Mouse (Mus musculus) urinary bladder, adult 18-20 months (tissue): ENCODE measurements at regions not wholly inside any gene's neighbourhood (a gene's known extent, or its start where the extent isn't known, plus 50 kb on each side); places are given as distances from the start of the nearest gene placed in this dataset.

Source experiments
- DNase-seq, 2 experiments: peaks; one replicate each; pipeline ENCODE4 v3.0.0; 2022; ENCODE audit warnings: low spot score in 2 of 2, mixed read lengths in 2 of 2

DNA sequence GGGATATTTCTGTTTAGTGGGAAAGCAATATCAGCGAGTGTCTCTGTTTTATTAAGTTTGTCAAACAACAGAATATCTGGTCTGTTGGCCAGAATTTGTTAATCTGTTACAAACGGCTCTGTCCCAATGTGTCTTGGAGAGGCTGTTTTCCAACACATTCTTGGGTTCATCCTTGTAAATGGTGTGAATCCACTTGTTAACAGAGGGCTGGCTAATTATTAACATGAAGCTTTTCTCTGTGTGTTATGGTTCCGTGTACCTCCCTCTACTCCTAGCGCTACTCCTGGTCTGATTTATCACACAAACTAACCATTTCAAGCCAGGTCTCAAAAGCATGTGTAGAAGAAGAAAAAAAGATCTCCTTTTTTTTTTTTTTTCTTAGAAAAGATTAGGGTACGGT, 60.4 kb downstream of the Pou3f3 start:
- no peak for DNase-seq

DNA sequence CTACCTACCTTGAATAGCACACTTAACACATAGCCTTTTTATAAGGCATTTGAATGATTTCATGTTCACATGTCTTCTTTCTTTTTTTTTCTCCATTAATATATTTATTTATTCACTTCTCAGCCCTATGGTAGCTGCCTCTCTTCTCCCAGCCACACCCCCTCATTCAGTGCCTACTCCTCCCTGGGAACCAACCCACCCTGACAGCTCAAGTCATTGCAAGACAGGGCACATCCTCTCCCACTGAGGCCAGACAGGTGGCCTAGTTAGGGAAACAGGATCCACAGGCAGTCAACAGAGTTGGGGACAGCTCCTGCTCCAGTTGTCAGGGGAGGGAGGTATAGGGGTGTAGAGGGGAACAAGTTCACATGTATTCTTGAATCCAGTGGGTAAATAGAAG, 60.9 kb downstream of the Pou3f3 start:
- DNase-seq = no peak

DNA sequence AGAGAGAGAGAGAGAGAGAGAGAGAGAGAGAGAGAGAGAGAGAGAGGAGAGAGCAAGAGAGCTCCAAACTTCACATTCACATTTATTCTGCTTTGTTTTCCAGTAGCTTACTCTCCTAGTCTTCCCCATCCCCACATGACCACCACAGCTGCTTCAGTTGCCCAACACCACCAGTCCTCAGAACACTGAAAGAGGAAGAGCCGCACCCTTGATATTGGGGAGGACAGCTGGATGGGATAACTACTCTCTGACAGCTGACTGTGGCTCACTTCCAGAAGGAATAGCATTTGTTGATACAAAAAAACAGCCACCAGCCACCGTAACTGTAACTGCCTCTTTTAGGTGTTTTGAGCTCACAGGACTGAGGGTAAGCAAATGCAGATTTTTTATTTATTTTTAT, 67.9 kb downstream of the Pou3f3 start:
- peak in 1 of 2 experiments; percentile 6 for DNase-seq

DNA sequence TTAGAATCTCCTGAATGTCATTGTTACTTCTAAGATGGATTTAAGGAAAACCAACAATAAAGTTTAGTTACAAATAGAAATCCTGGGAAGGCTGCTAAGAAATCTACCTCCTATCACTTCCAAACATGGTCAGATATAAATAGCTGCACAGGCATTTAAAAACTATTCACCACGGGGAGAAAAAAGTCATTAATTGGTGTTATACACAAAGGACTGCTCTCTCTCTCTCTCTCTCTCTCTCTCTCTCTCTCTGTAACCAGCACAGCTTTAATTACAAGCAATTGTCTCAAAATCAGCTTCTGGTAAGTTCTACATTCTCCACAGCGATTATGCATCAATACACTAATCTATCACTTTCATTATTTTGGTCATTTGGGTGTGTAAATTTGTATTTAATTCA, 68.5 kb downstream of the Pou3f3 start:
- DNase-seq = no peak

DNA sequence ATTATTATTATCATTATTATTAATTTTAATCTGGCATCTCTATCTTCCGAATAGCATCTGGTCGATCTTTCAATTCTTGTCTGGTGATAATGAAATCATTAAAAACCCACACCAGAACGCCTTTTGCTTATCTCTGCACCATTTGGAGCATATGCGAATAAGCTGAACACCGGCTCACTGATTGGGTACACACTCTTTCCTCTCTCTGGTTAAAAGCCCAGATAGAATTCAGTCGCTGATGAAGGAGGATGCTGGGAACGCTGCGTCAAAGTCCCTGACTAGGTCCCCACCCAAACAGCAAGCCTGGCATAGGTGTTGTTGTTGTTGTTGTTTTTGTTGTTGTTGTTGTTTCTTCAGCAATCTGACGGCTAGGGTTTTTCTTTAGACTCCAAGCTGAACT, 74.5 kb downstream of the Pou3f3 start:
- no peak for DNase-seq

DNA sequence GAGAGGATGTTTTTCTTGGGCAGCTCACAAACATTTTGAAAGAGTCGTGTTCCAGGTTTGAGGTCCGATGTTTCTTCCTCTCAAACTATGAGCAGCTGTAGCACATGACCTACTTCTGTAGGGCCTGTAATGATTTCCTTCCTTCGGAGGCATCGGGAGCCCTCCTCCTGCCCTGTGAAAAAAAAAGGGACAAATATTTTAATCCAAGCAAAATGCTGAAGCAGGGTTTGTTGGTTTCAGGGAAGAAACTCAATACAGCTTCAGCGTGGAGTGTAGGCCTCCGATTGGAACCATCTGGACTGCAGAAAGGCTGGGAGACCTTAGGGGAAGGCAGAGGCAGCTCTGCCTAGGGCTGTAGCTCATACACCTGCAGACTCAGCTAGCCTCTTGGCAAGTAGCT, 76.4 kb downstream of the Pou3f3 start:
- DNase-seq = no peak

DNA sequence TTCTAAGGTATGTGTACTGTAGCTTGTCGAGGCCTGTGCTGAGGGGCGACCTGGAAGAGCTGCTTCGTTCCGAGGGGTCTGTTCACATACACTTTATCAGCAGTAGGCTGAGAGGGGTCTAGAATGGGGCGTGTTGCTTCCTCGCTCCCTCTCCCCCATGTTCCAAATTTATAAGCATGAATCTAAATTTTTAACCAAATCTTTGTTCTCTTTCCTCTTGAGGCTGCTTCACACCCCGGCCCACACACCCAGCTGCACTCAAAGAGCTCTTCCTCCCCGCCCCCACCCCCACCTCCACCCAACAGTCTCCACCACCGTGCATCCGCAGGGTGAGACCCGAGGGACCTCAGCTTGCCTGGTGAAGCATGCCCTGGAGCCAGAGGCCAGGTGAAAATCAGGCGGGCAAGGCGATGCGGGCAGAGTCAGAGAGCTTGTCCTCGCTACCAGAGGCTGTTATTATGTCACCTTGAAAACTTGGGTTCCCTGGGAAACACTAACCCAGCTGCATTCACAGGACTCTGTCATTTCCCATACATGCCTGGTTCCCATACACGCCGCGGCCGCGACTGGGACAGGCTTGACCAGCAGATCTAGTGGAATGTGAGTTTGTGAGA, 77.1 kb upstream of the Mrps9 start:
- no peak for DNase-seq

DNA sequence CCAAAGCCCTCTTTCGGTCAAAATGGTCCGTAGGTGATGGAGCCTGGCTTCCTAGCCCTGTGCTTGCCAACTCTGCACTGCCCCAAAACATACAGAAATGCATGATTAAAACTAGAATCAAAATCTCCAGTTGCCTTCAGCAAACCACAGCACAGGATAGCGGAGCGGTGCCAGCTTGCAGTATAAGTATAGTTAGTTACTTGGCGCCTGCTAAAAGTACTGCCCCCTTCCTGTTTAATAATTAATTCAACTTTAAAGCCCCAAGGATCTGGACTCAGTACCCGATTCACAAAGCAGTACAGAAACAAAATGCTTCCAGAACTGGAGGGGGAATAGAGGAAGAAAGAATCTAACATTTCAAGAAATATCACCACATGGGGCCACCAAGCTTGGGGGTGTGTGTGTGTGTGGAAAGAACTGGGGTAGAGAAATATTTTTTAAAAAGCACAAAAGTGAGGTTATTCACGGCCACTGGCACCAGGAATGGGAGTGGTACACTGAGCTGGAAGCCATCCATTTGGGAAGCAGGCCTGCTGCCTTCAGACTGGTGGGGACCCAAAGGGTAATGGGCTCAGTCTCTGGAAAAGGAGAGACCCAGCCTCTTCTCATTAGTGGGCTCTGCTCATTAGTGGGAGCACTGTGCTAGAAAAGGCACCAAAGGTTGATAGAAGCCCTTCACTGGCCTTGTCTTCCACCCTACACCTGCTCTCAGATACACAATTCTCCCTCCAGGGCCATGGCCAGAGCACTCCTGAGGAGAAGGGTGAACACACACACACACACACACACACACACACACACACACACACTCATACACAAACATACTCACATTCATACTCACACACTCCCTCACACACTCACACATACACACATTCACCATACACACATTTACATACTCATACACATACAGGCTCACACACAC, 75.8 kb upstream of the Mrps9 start:
- no peak for DNase-seq

DNA sequence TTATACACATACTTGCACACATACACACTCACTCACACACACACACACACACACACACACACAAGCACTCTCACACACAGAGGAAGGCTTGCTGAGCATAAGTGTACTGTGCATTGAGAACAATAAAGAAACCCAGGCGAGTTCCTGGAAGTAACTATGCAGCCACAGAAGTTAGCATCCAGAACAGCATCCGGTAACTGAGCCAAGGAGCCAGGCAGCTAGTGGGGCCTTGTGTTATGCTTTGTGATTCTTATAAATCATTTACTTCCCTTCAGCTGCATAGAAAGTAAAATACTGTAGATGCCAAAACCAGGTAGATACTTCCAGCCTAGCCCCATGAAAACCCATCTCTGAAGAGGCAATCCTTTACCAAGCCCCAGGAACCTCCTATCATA, 75.1 kb upstream of the Mrps9 start:
- DNase-seq = no peak

DNA sequence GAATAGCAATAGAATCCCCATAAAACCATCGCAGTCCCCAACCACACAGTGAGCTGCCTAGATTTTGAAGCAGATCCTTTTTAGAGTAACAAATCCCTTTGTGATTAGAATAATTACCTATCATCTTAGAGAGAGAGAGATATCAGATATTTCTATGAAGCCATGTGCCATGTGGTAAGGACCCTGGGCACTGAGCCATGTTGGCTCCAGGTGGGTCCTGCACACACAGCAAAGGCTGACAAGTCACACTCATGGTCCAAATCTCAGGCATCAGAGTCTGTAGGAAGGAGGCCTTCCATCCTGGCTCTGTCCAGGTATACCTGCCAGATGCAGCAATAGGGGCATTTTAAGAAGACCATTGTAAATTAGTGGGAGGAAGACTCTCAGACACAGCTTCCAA, 73.6 kb upstream of the Mrps9 start:
- no peak for DNase-seq

DNA sequence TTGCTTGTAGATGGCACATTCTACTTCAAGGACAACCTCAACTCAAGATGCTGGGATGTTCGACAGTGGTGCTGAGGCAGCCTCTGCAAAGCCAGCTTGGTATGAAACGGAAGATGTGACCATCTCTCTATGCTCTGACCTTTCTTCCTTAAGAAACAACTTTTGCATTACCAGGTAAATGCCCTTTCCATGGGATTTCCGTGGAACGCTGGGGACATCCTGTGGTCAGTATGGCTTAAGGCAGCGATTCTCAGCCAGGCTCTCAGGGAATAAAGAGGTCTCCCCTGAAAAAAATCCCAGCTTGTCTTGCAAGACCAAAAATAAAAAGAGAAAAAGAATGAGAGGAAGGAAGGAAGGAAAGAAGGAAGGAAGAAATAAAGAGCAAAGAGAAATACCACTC, 71.3 kb upstream of the Mrps9 start:
- no peak for DNase-seq

DNA sequence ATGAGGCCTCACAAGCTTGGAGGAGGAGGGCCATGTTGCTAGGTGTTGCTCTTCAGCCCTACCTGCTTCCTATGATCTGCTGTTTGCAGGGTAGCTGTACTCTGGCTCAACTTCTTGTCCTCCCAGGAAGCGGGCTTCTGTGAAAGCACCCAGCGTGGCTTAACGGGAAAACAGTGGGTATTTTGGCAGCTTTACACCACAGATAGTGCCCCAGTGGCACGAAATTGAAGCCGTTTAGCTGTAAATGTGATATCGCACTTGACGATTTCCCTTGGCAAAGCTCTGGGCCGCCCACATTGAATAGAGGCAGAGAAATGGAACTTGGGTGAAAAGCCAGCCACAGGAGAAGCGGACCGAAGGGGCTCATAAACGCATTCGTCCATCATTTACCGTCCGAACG, 70.8 kb upstream of the Mrps9 start:
- no peak for DNase-seq

DNA sequence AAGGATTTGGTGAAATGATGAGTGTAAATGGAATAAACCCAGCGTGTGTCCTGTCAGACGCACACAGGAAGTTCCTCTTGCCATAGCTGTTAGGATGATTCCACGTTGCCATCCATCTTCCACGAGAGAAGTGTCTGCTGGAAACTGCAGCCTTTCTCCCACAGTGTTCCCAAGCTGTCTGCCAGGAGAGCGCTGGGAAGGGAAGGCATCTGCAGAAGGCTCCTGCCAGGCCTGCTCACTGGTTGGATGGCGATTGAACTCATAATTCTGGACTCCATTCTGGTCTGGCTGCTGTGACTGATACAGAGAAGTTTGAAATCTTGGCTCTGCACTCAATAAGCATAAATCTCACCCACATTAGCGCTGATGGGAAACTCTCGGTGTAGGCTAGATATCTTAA, 69.5 kb upstream of the Mrps9 start:
- no peak for DNase-seq

DNA sequence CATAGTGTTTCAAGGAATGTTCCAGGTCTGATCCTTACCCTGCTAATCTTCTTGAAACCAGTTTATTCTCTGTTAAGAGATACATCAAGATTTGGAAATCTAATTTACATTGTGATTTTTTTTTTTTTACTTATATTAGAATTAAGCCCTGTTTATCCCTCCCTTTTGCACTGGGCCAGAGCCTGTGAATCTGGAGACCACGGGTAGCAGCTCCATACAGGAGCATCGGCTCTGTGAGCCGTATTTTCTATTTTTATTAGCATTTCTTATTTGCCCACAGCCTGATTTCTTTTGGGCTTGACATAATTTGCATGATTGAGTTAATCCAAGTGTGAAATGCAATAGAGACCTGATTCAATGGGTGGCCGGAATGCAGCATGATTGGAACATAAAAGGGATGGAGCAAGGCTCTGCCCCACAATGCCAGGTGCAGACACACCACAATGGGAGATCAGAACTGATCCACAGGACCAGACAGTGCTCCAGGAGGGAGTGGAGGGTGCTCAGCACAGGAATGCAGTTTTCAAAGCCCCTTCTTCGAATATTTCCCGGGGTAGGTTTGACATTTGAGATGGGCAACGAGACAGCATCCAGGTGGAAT, 67.9 kb upstream of the Mrps9 start:
- no peak for DNase-seq

DNA sequence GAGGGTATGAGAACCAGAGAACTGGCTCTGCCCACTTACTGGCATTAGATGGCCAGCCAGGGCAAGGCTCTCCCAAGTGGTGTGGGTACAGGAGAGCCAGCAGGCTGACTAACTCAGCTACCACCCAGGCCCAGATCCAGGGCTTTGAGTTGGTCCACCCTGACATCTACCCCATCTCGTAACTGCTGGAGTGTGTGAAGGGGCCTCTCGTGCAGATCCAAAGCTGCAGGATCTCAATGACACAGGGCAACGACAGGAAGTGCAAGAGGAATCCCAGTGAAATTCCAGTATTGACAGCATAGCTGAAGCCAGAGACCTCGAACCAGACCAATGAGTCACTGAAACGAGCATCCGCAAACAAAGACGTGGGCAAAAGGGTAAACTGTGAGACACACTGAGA, 63.8 kb upstream of the Mrps9 start:
- no peak for DNase-seq

DNA sequence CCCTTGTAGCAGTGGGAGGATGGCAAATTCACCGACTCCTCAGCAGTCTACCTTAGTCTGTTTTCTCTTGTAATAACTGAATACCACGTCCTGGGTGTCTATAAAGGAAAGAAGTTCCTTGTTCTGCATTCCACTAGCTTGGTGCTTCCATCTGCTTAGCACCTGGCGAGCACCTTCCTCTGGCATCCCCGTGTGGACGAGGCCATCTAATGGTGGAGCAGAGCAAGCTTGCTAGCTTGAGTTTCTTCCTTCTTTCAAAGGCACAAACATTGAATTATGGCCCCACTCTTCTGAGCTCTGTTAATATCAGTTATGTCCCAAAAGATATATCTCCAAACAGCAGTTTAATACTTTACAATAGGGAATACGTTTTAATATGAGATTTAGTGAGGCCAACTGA, 62.6 kb upstream of the Mrps9 start:
- DNase-seq = no peak
